Mouse (Mus musculus) liver, adult (tissue): Measurements from ENCODE around the gene Churc1.

Source experiments
- GATA4 ChIP-seq: IDR thresholded peaks from 2 replicates; pipeline ENCODE4 v1.6.1; 2014; ENCODE audit warnings: mild to moderate bottlenecking, low read length; ENCODE audit not compliant: insufficient replicate concordance

The Churc1 gene

GRCm38 (mm10) chr12:76765354-76765851, at the start of gene Churc1, which contains the start of gene Fntb:
TSS of gene Churc1 (plus strand) at chr12:76765538.
TSS of gene Fntb (plus strand) at chr12:76765589.
- peak; percentile 11; the same call in 1 of the 2 replicates for TF ChIP-seq GATA4

- no peak for TF ChIP-seq GATA4
Measured at GRCm38 (mm10) chr12:76718384-76718783, 47.0 kb upstream of the Churc1 start.

GRCm38 (mm10) chr12:76720572-76720971, 44.8 kb upstream of the Churc1 start:
- no peak for TF ChIP-seq GATA4

- TF ChIP-seq GATA4 = no peak
Measured at GRCm38 (mm10) chr12:76722026-76722425, 43.3 kb upstream of the Churc1 start.

GRCm38 (mm10) chr12:76727955-76728354, 37.4 kb upstream of the Churc1 start:
- TF ChIP-seq GATA4 = no peak

GRCm38 (mm10) chr12:76750866-76751459, 14.4 kb upstream of the Churc1 start:
- TF ChIP-seq GATA4 = no peak

GRCm38 (mm10) chr12:76752652-76753318, 12.6 kb upstream of the Churc1 start:
- TF ChIP-seq GATA4 = no peak

- TF ChIP-seq GATA4 = no peak
Measured at GRCm38 (mm10) chr12:76765901-76766630, 728 bp downstream of the Churc1 start.

- no peak for TF ChIP-seq GATA4
Measured at GRCm38 (mm10) chr12:76770841-76771500, 5.6 kb downstream of the Churc1 start.

GRCm38 (mm10) chr12:76771540-76771939, 6.2 kb downstream of the Churc1 start:
- no peak for TF ChIP-seq GATA4

- TF ChIP-seq GATA4 = no peak
Measured at GRCm38 (mm10) chr12:76774652-76775051, 9.3 kb downstream of the Churc1 start.

GRCm38 (mm10) chr12:76775132-76775531, 9.8 kb downstream of the Churc1 start:
- no peak for TF ChIP-seq GATA4

GRCm38 (mm10) chr12:76776898-76777297, 11.6 kb downstream of the Churc1 start:
- no peak for TF ChIP-seq GATA4

GRCm38 (mm10) chr12:76777845-76778244, 12.5 kb downstream of the Churc1 start:
- no peak for TF ChIP-seq GATA4
